Mouse (Mus musculus): Measurements from ENCODE around the gene Sez6l. TPM values are rescaled to one million over a fixed set of nuclear protein-coding genes. Genes with fewer than 3 reads are reported as not detected.

The Sez6l gene
- total and polyA plus RNA-seq, 3 experiments: 0.11 TPM; not detected in 2

GRCm38 (mm10) chr5:112575151-112575915, 1.7 kb downstream of the Sez6l start:
- DNase-seq (ENCODE audit: low spot score) (no peak), ATAC-seq (ENCODE audit: extremely low read depth, insufficient number of reproducible peaks, low FRiP score, poor library complexity, severe bottlenecking) (no peak)
- Histone ChIP-seq H3K4me3 (ENCODE audit: low read depth, low read length) (no peak overlapping the region), H3K4me1 (ENCODE audit: insufficient read depth, low read depth, low read length) (no peaks in the 10 kb centered on the region), H3K9me3 (replicated peaks) (peaks cover 97% of the 10 kb centered on the region), H3K27me3 (ENCODE audit: insufficient read depth, low read length) (no peaks in the 10 kb centered on the region), H3K36me3 (replicated peaks) (no peaks in the 10 kb centered on the region)
- TF ChIP-seq GATA1 (IDR thresholded peaks at IDR 0.05; ENCODE audit: borderline replicate concordance, low read length): no peak
- TF ChIP-seq POLR2AphosphoS5 (IDR thresholded peaks at IDR 0.05; ENCODE audit: insufficient replicate concordance, low read depth, low read length): no peak
- TF ChIP-seq GATA2 (IDR thresholded peaks at IDR 0.05; ENCODE audit: borderline replicate concordance, low read depth, low read length): no peak
- no peak for TF ChIP-seq CTCF (IDR thresholded peaks at IDR 0.05; ENCODE audit: low read depth, low read length)
- TF ChIP-seq TAL1 (conservative IDR thresholded peaks at IDR 0.05; ENCODE audit: low read depth, low read length): no peak

- no peak overlapping the region for H3K4me3 ChIP-seq (ENCODE audit: low read depth, low read length)
- no peak for ATAC-seq (ENCODE audit: extremely low read depth, insufficient number of reproducible peaks, low FRiP score, poor library complexity, severe bottlenecking)
- H3K27me3 ChIP-seq (ENCODE audit: insufficient read depth, low read length): no peaks in the 10 kb centered on the region
- no peak for DNase-seq (ENCODE audit: low spot score)
- H3K36me3 ChIP-seq (replicated peaks): no peaks in the 10 kb centered on the region
- TF ChIP-seq TAL1 (conservative IDR thresholded peaks at IDR 0.05; ENCODE audit: low read depth, low read length) (no peak), CTCF (IDR thresholded peaks at IDR 0.05; ENCODE audit: low read depth, low read length) (no peak), POLR2AphosphoS5 (IDR thresholded peaks at IDR 0.05; ENCODE audit: insufficient replicate concordance, low read depth, low read length) (no peak), GATA2 (IDR thresholded peaks at IDR 0.05; ENCODE audit: borderline replicate concordance, low read depth, low read length) (no peak), GATA1 (IDR thresholded peaks at IDR 0.05; ENCODE audit: borderline replicate concordance, low read length) (no peak)
- peaks cover 98% of the 10 kb centered on the region for H3K9me3 ChIP-seq (replicated peaks)
- H3K4me1 ChIP-seq (ENCODE audit: insufficient read depth, low read depth, low read length): no peaks in the 10 kb centered on the region
Measured at GRCm38 (mm10) chr5:112573916-112574315, 3.1 kb downstream of the Sez6l start.

GRCm38 (mm10) chr5:112572217-112572616, 4.8 kb downstream of the Sez6l start:
- no peak for DNase-seq (ENCODE audit: low spot score)
- H3K4me3 ChIP-seq (ENCODE audit: low read depth, low read length): no peak overlapping the region
- ATAC-seq (ENCODE audit: extremely low read depth, insufficient number of reproducible peaks, low FRiP score, poor library complexity, severe bottlenecking): no peak
- H3K27me3 ChIP-seq (ENCODE audit: insufficient read depth, low read length): no peaks in the 10 kb centered on the region
- no peak for TF ChIP-seq CTCF (IDR thresholded peaks at IDR 0.05; ENCODE audit: low read depth, low read length)
- TF ChIP-seq TAL1 (conservative IDR thresholded peaks at IDR 0.05; ENCODE audit: low read depth, low read length): no peak
- no peak for TF ChIP-seq GATA2 (IDR thresholded peaks at IDR 0.05; ENCODE audit: borderline replicate concordance, low read depth, low read length)
- no peak for TF ChIP-seq GATA1 (IDR thresholded peaks at IDR 0.05; ENCODE audit: borderline replicate concordance, low read length)
- TF ChIP-seq POLR2AphosphoS5 (IDR thresholded peaks at IDR 0.05; ENCODE audit: insufficient replicate concordance, low read depth, low read length): no peak
- H3K9me3 ChIP-seq (replicated peaks): peaks cover 96% of the 10 kb centered on the region
- no peaks in the 10 kb centered on the region for H3K4me1 ChIP-seq (ENCODE audit: insufficient read depth, low read depth, low read length)
- H3K36me3 ChIP-seq (replicated peaks): no peaks in the 10 kb centered on the region

GRCm38 (mm10) chr5:112565489-112565888, 11.5 kb downstream of the Sez6l start:
- H3K4me1 ChIP-seq (ENCODE audit: insufficient read depth, low read depth, low read length): no peaks in the 10 kb centered on the region
- H3K27me3 ChIP-seq (ENCODE audit: insufficient read depth, low read length): no peaks in the 10 kb centered on the region; the same call in 1 of the 2 replicates
- TF ChIP-seq GATA1 (IDR thresholded peaks at IDR 0.05; ENCODE audit: borderline replicate concordance, low read length) (no peak), GATA2 (IDR thresholded peaks at IDR 0.05; ENCODE audit: borderline replicate concordance, low read depth, low read length) (no peak), POLR2AphosphoS5 (IDR thresholded peaks at IDR 0.05; ENCODE audit: insufficient replicate concordance, low read depth, low read length) (no peak), CTCF (IDR thresholded peaks at IDR 0.05; ENCODE audit: low read depth, low read length) (no peak), TAL1 (conservative IDR thresholded peaks at IDR 0.05; ENCODE audit: low read depth, low read length) (no peak)
- H3K9me3 ChIP-seq (replicated peaks): peaks cover 94% of the 10 kb centered on the region
- no peak overlapping the region for H3K4me3 ChIP-seq (ENCODE audit: low read depth, low read length)
- ATAC-seq (ENCODE audit: extremely low read depth, insufficient number of reproducible peaks, low FRiP score, poor library complexity, severe bottlenecking) (no peak), DNase-seq (ENCODE audit: low spot score) (no peak)
- no peaks in the 10 kb centered on the region for H3K36me3 ChIP-seq (replicated peaks)

- H3K9me3 ChIP-seq (replicated peaks): peaks cover 95% of the 10 kb centered on the region
- no peaks in the 10 kb centered on the region for H3K4me1 ChIP-seq (ENCODE audit: insufficient read depth, low read depth, low read length)
- no peak overlapping the region for H3K4me3 ChIP-seq (ENCODE audit: low read depth, low read length)
- TF ChIP-seq POLR2AphosphoS5 (IDR thresholded peaks at IDR 0.05; ENCODE audit: insufficient replicate concordance, low read depth, low read length) (no peak), TAL1 (conservative IDR thresholded peaks at IDR 0.05; ENCODE audit: low read depth, low read length) (no peak), GATA2 (IDR thresholded peaks at IDR 0.05; ENCODE audit: borderline replicate concordance, low read depth, low read length) (no peak), GATA1 (IDR thresholded peaks at IDR 0.05; ENCODE audit: borderline replicate concordance, low read length) (no peak), CTCF (IDR thresholded peaks at IDR 0.05; ENCODE audit: low read depth, low read length) (no peak)
- H3K36me3 ChIP-seq (replicated peaks): no peaks in the 10 kb centered on the region
- no peaks in the 10 kb centered on the region; the same call in 1 of the 2 replicates for H3K27me3 ChIP-seq (ENCODE audit: insufficient read depth, low read length)
- DNase-seq (ENCODE audit: low spot score) (no peak), ATAC-seq (ENCODE audit: extremely low read depth, insufficient number of reproducible peaks, low FRiP score, poor library complexity, severe bottlenecking) (no peak)
Measured at GRCm38 (mm10) chr5:112565083-112565482, 11.9 kb downstream of the Sez6l start.

GRCm38 (mm10) chr5:112560869-112561499, 16.0 kb downstream of the Sez6l start:
- Histone ChIP-seq H3K36me3 (replicated peaks) (no peaks in the 10 kb centered on the region), H3K4me3 (ENCODE audit: low read depth, low read length) (no peak overlapping the region), H3K27me3 (ENCODE audit: insufficient read depth, low read length) (no peaks in the 10 kb centered on the region; the same call in 1 of the 2 replicates), H3K4me1 (ENCODE audit: insufficient read depth, low read depth, low read length) (no peaks in the 10 kb centered on the region; the same call in 1 of the 2 replicates), H3K9me3 (replicated peaks) (peaks cover 88% of the 10 kb centered on the region)
- no peak for ATAC-seq (ENCODE audit: extremely low read depth, insufficient number of reproducible peaks, low FRiP score, poor library complexity, severe bottlenecking)
- no peak for DNase-seq (ENCODE audit: low spot score)
- no peak for TF ChIP-seq GATA1 (IDR thresholded peaks at IDR 0.05; ENCODE audit: borderline replicate concordance, low read length)
- no peak for TF ChIP-seq GATA2 (IDR thresholded peaks at IDR 0.05; ENCODE audit: borderline replicate concordance, low read depth, low read length)
- no peak for TF ChIP-seq CTCF (IDR thresholded peaks at IDR 0.05; ENCODE audit: low read depth, low read length)
- TF ChIP-seq TAL1 (conservative IDR thresholded peaks at IDR 0.05; ENCODE audit: low read depth, low read length): no peak
- TF ChIP-seq POLR2AphosphoS5 (IDR thresholded peaks at IDR 0.05; ENCODE audit: insufficient replicate concordance, low read depth, low read length): no peak
